ENCODE assay signal across 28 mouse cellular contexts in the genomic region with DNA sequence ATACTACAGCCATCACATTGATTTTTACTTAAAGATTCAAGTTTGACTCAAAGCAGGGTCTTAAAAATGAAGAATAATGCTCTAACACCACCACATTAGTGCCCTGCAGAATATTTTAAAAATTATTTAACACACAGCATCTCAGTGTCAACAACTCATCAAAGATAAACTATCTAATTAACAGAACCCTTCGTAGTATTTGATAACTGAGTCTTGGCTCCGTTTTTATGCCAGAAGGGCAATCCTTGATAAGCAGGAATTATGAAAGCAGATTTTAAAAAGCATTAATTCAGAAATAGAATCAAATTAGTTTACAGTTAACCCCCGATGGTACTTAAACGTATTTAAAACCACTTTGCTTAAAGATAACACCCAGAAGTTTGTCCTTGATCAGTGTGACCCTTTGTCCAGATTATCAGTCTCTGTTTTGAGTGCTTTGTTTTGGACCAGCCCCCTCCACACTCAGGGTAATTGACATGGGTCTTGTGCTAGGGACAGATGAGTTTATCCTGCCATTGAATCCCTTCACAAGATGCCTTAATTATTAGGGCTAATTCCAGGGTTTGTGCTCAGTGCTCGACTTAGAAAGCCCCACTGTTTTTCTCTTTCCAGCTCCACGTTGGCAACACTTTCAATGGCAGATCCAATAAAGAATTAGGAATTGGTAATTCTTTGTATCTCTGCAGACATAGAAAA.
"Had no signal": no experiment of that assay in that cellular context is flagged by ENCODE, and none has a peak within 500 bp of the region (broad histone marks: within the 10 kb centered on the region; RNA-seq: fewer than 3 reads in every experiment).

No protein-coding gene starts in this region.

- H3K27ac ChIP-seq: gastrocnemius, adult 2 months; heart, embryonic 10.5 days; hindbrain, embryonic 10.5 days; hindbrain, embryonic 12.5 days; hindbrain, embryonic 14.5 days; intestine, embryonic 15.5 days; layer of hippocampus, adult 2 months; left cerebral cortex, adult 2 months; limb, embryonic 10.5 days; limb, embryonic 12.5 days; liver, embryonic 13.5 days; liver, embryonic 15.5 days had no signal

- H3K36me3 ChIP-seq: heart, embryonic 10.5 days; heart, embryonic 12.5 days; hindbrain, embryonic 10.5 days; hindbrain, embryonic 12.5 days; intestine, embryonic 15.5 days; limb, embryonic 10.5 days; limb, embryonic 12.5 days; liver, embryonic 13.5 days; liver, embryonic 15.5 days had no signal

- H3K4me3 ChIP-seq: gastrocnemius, adult 2 months; heart, embryonic 10.5 days; heart, embryonic 12.5 days; hindbrain, embryonic 10.5 days; hindbrain, embryonic 12.5 days; intestine, embryonic 15.5 days; layer of hippocampus, adult 2 months; left cerebral cortex, adult 2 months; limb, embryonic 10.5 days; limb, embryonic 12.5 days; liver, embryonic 13.5 days; liver, embryonic 15.5 days had no signal

- H3K27me3 ChIP-seq: heart, embryonic 12.5 days; hindbrain, embryonic 12.5 days; intestine, embryonic 15.5 days; limb, embryonic 12.5 days; liver, embryonic 13.5 days; liver, embryonic 15.5 days had no signal

- H3K4me2 ChIP-seq: heart, embryonic 12.5 days; hindbrain, embryonic 12.5 days; hindbrain, embryonic 14.5 days; intestine, embryonic 15.5 days; limb, embryonic 12.5 days; liver, embryonic 11.5 days; liver, embryonic 13.5 days; liver, embryonic 15.5 days had no signal

- H3K9ac ChIP-seq: heart, embryonic 12.5 days; hindbrain, embryonic 12.5 days; hindbrain, embryonic 14.5 days; intestine, embryonic 15.5 days; limb, embryonic 12.5 days; liver, embryonic 13.5 days; liver, embryonic 15.5 days had no signal

- H3K4me1 ChIP-seq: heart, embryonic 12.5 days; hindbrain, embryonic 10.5 days; hindbrain, embryonic 12.5 days; intestine, embryonic 15.5 days; limb, embryonic 10.5 days; limb, embryonic 12.5 days; liver, embryonic 13.5 days; liver, embryonic 15.5 days had no signal

- DNase-seq: gastrocnemius, adult 2 months; gastrocnemius, postnatal 10 days; gastrocnemius, postnatal 25 days; heart, adult 18-20 months; heart, postnatal 10 days; heart, postnatal 4 days; kidney, adult 18-20 months; kidney, adult 8-10 months; kidney, postnatal 10 days; kidney, postnatal 25 days; kidney, postnatal 4 days; liver; liver, embryonic 13.5 days had no signal

- ATAC-seq: hindbrain, embryonic 16.5 days; inflammation-experienced regulatory T-cells, adult 6 months; intestine, embryonic 15.5 days; intestine, postnatal 0 days had no signal

- H3K9me3 ChIP-seq: heart, embryonic 10.5 days; heart, embryonic 12.5 days; hindbrain, embryonic 10.5 days; hindbrain, embryonic 12.5 days; intestine, embryonic 15.5 days; limb, embryonic 10.5 days; limb, embryonic 12.5 days; liver, embryonic 13.5 days; liver, embryonic 15.5 days had no signal
